16 mouse cellular contexts compared by ENCODE assay signal in the genomic region with DNA sequence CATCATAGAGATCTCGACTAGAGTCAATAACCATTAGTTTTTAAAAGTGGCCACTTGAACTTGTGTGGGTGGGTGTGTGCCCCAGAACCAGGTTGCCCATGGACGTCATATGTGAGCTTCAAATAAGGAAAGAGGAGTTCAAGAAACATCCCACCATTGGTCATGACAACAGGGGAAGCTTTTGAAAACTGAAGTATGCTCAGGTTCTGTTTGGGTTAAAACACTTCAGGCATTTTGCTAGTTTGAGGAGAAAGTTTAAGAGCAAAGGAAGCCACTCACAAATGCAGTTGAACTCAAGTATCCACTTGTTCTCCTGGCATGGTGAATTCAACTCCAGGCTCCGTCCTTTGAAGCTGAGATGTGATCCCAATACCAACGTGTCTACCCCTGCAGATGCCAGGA. TPM values are rescaled to one million over a fixed set of nuclear protein-coding genes. Genes with fewer than 3 reads are reported as not detected.
"Had no signal": no experiment of that assay in that cellular context is flagged by ENCODE, and none has a peak within 500 bp of the region (broad histone marks: within the 10 kb centered on the region; RNA-seq: fewer than 3 reads in every experiment).

No protein-coding gene starts in this region.

- H3K9ac ChIP-seq: intestine, embryonic 15.5 days; liver, embryonic 15.5 days; neural tube, embryonic 12.5 days; stomach, embryonic 15.5 days had no signal

- H3K27ac ChIP-seq: intestine, embryonic 15.5 days; liver, embryonic 15.5 days; neural tube, embryonic 12.5 days; stomach, embryonic 15.5 days had no signal

- H3K9me3 ChIP-seq: intestine, embryonic 15.5 days; liver, embryonic 15.5 days; neural tube, embryonic 12.5 days; stomach, embryonic 15.5 days had no signal

- DNase-seq: kidney, adult 18-20 months; kidney, postnatal 14 days; left cerebral cortex, postnatal 4 days; midbrain, embryonic 14.5 days; right cerebral cortex, postnatal 4 days; spleen, adult 18-20 months; thymus, adult 2 months; thymus, postnatal 25 days had no signal

- H3K4me1 ChIP-seq: intestine, embryonic 15.5 days; liver, embryonic 15.5 days; stomach, embryonic 15.5 days had no signal

- H3K4me2 ChIP-seq: intestine, embryonic 15.5 days; liver, embryonic 11.5 days; liver, embryonic 15.5 days; neural tube, embryonic 12.5 days; stomach, embryonic 15.5 days had no signal

- H3K36me3 ChIP-seq: intestine, embryonic 15.5 days; liver, embryonic 15.5 days; neural tube, embryonic 12.5 days; stomach, embryonic 15.5 days had no signal

- ATAC-seq: intestine, embryonic 15.5 days had no signal

- H3K27me3 ChIP-seq: intestine, embryonic 15.5 days; liver, embryonic 15.5 days; stomach, embryonic 15.5 days had no signal

- H3K4me3 ChIP-seq: intestine, embryonic 15.5 days; liver, embryonic 15.5 days; neural tube, embryonic 12.5 days; stomach, embryonic 15.5 days had no signal

RNA-seq across cellular contexts. Expression of a gene that starts 34.9 kb away (rescaled TPM):
- total RNA-seq: left cerebral cortex, adult 18-20 months; monocyte, adult 5-6 weeks; neutrophil, adult 5-6 weeks had no signal
- polyA plus RNA-seq: liver, embryonic 15.5 days had no signal
